Mouse (Mus musculus) hindbrain, embryonic 11.5 days (tissue): Measurements from ENCODE around the gene Sec22c. TPM values are rescaled to one million over a fixed set of nuclear protein-coding genes. Genes with fewer than 3 reads are reported as not detected.

ENCODE experiments used
- ATAC-seq: fragments of 200-750 bp; cut with Nextera tagmentation; 2 replicates; pipeline ENCODE4 v1.8.0; 2017; ENCODE audit warnings: mild to moderate bottlenecking, moderate TSS enrichment, moderate library complexity; ENCODE audit not compliant: low FRiP score
- DNase-seq: peaks from one replicate; pipeline ENCODE4 v3.0.0-alpha.2; 2015; ENCODE audit warnings: low spot score
- H3K27ac ChIP-seq: fragments of 300-500 bp; sonication (generic); 2 replicates; pipeline ENCODE4 v1.5.1; 2014; ENCODE audit warnings: mild to moderate bottlenecking, low read depth, low read length
- H3K27me3 ChIP-seq: fragments of 300-500 bp; sonication (generic); 2 replicates; pipeline ENCODE4 v1.6.1; 2014; ENCODE audit warnings: mild to moderate bottlenecking, low read length, moderate library complexity, mixed read lengths; ENCODE audit not compliant: control insufficient read depth, insufficient read depth
- H3K36me3 ChIP-seq: fragments of 300-500 bp; sonication (generic); 2 replicates; pipeline ENCODE4 v1.6.1; 2014; ENCODE audit warnings: mild to moderate bottlenecking, low read length, moderate library complexity, mixed read lengths; ENCODE audit not compliant: control insufficient read depth, insufficient read depth
- H3K4me1 ChIP-seq: fragments of 300-500 bp; sonication (generic); replicated peaks from 2 replicates; pipeline ENCODE4 v1.6.1; 2014; ENCODE audit warnings: low read length, mixed read lengths; ENCODE audit not compliant: control insufficient read depth, insufficient read depth
- H3K4me2 ChIP-seq: fragments of 300-500 bp; sonication (generic); replicated peaks from 2 replicates; pipeline ENCODE4 v1.6.1; 2014; ENCODE audit warnings: mild to moderate bottlenecking, low read depth, low read length
- H3K4me3 ChIP-seq: fragments of 300-500 bp; sonication (generic); 2 replicates; pipeline ENCODE4 v1.5.1; 2014; ENCODE audit warnings: low read depth, low read length
- H3K9ac ChIP-seq: fragments of 300-500 bp; sonication (generic); 2 replicates; pipeline ENCODE4 v1.6.1; 2014; ENCODE audit warnings: low read depth, low read length
- H3K9me3 ChIP-seq: fragments of 300-500 bp; sonication (generic); 2 replicates; pipeline ENCODE4 v1.6.1; 2016; ENCODE audit warnings: low read length; ENCODE audit not compliant: control insufficient read depth
- WGBS: fragments of 180-500 bp; shearing (Covaris S2); extraction: QIAGEN DNeasy Blood & Tissue Kit; methylation state at CpG from one replicate; pipeline ENCODE4 v1.1.7; 2014; 5-methylcytosine and 5-hydroxymethylcytosine counted together
- polyA plus RNA-seq: library from polyadenylated mRNA; unstranded; fragments of >200 nt; fragmentation: Nextera tagmentation; extraction: Ambion mirVana; gene quantifications from 2 replicates; pipeline ENCODE4 v1.2.1, GENCODE M21; 2014

The Sec22c gene
- polyA plus RNA-seq, 1 experiment from 2014 or later: 22.9 TPM

DNA sequence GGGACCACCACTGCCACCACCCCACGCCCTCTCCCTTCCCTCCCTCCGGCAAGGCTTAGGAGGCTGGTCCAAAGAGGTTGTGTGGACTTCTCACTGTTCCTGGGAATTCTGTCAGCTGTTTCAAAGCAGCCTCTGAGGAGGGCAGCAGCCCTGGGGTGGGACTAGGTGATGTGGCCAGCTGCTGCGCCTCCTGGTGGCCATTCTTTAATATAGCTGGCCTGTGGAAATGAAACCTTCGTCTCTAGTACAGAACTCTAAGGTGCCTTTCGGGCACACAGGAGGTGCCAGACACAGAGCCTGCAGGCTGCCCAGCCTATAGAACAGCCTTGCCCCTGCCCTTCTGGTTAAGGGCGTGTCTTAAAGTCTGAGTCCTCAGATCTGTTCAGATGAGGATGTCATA is 25.7 kb downstream of the Sec22c start:
- DNase-seq (peak; percentile 81), ATAC-seq (peak; percentile 86)
- no peak overlapping the region for H3K4me3 ChIP-seq
- H3K36me3 ChIP-seq: peaks cover 4% of the 10 kb centered on the region
- H3K9me3 ChIP-seq: no peaks in the 10 kb centered on the region
- H3K27me3 ChIP-seq: no peaks in the 10 kb centered on the region
- H3K9ac ChIP-seq: no peak overlapping the region
- H3K4me2 ChIP-seq: no peak overlapping the region
- H3K4me1 ChIP-seq: no peaks in the 10 kb centered on the region
- H3K27ac ChIP-seq: no peak overlapping the region
- WGBS: 20% methylated on average over 6 of the region's 6 CpGs

DNA sequence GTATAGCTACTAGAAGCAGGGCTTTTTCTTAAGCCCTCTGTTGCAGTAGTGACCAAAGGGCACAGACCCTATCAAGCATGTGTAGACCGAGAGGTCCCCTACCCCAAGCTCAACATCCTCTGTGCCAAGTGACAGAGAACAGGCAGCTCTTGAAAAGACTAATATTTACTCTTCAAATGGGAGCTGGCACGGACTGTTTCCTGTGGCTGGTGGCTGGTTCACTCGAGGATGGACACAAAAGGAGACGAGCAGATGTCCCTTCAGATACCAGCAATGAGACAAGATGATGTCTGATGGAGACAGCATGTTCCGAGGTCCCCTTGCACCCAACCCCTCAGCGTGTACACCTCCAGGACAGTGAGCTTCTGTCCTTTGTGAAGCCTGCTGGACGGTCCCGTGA is 27.8 kb downstream of the Sec22c start:
- 75% methylated on average over 8 of the region's 8 CpGs for WGBS
- H3K27ac ChIP-seq: no peak overlapping the region
- DNase-seq (no peak), ATAC-seq (no peak)
- H3K4me2 ChIP-seq: no peak overlapping the region
- H3K27me3 ChIP-seq: no peaks in the 10 kb centered on the region
- no peaks in the 10 kb centered on the region for H3K4me1 ChIP-seq
- H3K36me3 ChIP-seq: no peaks in the 10 kb centered on the region; the same call in 1 of the 2 replicates
- H3K9ac ChIP-seq: no peak overlapping the region
- no peak overlapping the region for H3K4me3 ChIP-seq
- H3K9me3 ChIP-seq: no peaks in the 10 kb centered on the region

GRCm38 (mm10) chr9:121677069-121677468 is 28.2 kb downstream of the Sec22c start:
- ATAC-seq: no peak
- no peak overlapping the region for H3K4me2 ChIP-seq
- 86% methylated on average over 4 of the region's 4 CpGs for WGBS
- H3K36me3 ChIP-seq: no peaks in the 10 kb centered on the region; the same call in 1 of the 2 replicates
- H3K27ac ChIP-seq: no peak overlapping the region
- no peak for DNase-seq
- no peak overlapping the region for H3K4me3 ChIP-seq
- no peak overlapping the region for H3K9ac ChIP-seq
- no peaks in the 10 kb centered on the region for H3K9me3 ChIP-seq
- H3K27me3 ChIP-seq: no peaks in the 10 kb centered on the region
- H3K4me1 ChIP-seq: no peaks in the 10 kb centered on the region

- Histone ChIP-seq H3K27ac (no peak overlapping the region), H3K4me3 (no peak overlapping the region), H3K9me3 (no peaks in the 10 kb centered on the region), H3K36me3 (no peaks in the 10 kb centered on the region), H3K27me3 (no peaks in the 10 kb centered on the region), H3K4me2 (no peak overlapping the region), H3K9ac (no peak overlapping the region), H3K4me1 (no peaks in the 10 kb centered on the region; the same call in 1 of the 2 replicates)
- ATAC-seq (no peak), DNase-seq (no peak)
- WGBS: 84% methylated on average over 2 of the region's 2 CpGs
Observed at GRCm38 (mm10) chr9:121675556-121675955, 29.7 kb downstream of the Sec22c start.

GRCm38 (mm10) chr9:121675011-121675410 is 30.3 kb downstream of the Sec22c start:
- no peak for ATAC-seq
- no peaks in the 10 kb centered on the region for H3K27me3 ChIP-seq
- H3K4me1 ChIP-seq: peaks cover 3% of the 10 kb centered on the region; the same call in 1 of the 2 replicates
- no peak overlapping the region for H3K4me2 ChIP-seq
- WGBS: 92% methylated on average over 9 of the region's 9 CpGs
- no peak overlapping the region for H3K27ac ChIP-seq
- no peaks in the 10 kb centered on the region for H3K36me3 ChIP-seq
- no peaks in the 10 kb centered on the region for H3K9me3 ChIP-seq
- DNase-seq: no peak
- H3K4me3 ChIP-seq: no peak overlapping the region
- no peak overlapping the region for H3K9ac ChIP-seq

- Histone ChIP-seq H3K9me3 (no peaks in the 10 kb centered on the region), H3K9ac (no peak overlapping the region), H3K4me3 (no peak overlapping the region), H3K36me3 (no peaks in the 10 kb centered on the region), H3K27ac (no peak overlapping the region), H3K27me3 (peaks cover 3% of the 10 kb centered on the region; the same call in 1 of the 2 replicates), H3K4me2 (no peak overlapping the region), H3K4me1 (peaks cover 6% of the 10 kb centered on the region; the same call in 1 of the 2 replicates)
- WGBS: 87% methylated on average over 5 of the region's 5 CpGs
- no peak for ATAC-seq
- DNase-seq: no peak
Observed at GRCm38 (mm10) chr9:121673716-121674115, 31.6 kb downstream of the Sec22c start.

DNA sequence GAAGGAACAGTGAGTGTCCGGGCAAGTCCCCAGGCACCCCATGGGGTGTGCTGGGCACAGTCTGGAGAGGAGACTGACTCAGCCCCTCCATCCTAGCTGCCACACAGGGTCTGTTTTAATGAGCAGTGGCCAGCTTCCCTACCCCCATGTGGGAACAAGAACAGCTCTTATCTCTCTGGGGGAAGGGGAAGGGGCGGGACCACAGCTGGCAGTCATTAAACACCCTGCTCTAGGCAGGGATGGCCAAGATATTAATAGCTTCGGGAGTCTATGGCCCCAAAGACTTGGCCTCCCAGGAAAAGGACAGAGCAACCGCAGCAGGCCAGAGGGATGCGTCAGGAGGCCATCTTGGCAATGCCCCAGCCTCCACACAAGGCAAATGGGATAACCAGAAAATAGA is 33.0 kb downstream of the Sec22c start:
- 73% methylated on average over 5 of the region's 5 CpGs for WGBS
- H3K4me1 ChIP-seq: peaks cover 6% of the 10 kb centered on the region
- H3K9ac ChIP-seq: no peak overlapping the region
- no peaks in the 10 kb centered on the region for H3K36me3 ChIP-seq
- no peak for DNase-seq
- ATAC-seq: no peak
- H3K27ac ChIP-seq: no peak overlapping the region
- H3K4me2 ChIP-seq: no peak overlapping the region
- H3K27me3 ChIP-seq: peaks cover 3% of the 10 kb centered on the region; the same call in 1 of the 2 replicates
- no peaks in the 10 kb centered on the region for H3K9me3 ChIP-seq
- no peak overlapping the region for H3K4me3 ChIP-seq

- Histone ChIP-seq H3K27ac (no peak overlapping the region), H3K27me3 (peaks cover 3% of the 10 kb centered on the region; the same call in 1 of the 2 replicates), H3K4me1 (peaks cover 9% of the 10 kb centered on the region), H3K36me3 (no peaks in the 10 kb centered on the region), H3K9ac (no peak overlapping the region), H3K4me3 (no peak overlapping the region), H3K9me3 (no peaks in the 10 kb centered on the region), H3K4me2 (no peak overlapping the region)
- WGBS: 29% methylated on average over 7 of the region's 7 CpGs
- DNase-seq (peak; percentile 74), ATAC-seq (no peak; the same call in 1 of the 2 replicates)
Observed at GRCm38 (mm10) chr9:121671300-121671699, 34.0 kb downstream of the Sec22c start.

DNA sequence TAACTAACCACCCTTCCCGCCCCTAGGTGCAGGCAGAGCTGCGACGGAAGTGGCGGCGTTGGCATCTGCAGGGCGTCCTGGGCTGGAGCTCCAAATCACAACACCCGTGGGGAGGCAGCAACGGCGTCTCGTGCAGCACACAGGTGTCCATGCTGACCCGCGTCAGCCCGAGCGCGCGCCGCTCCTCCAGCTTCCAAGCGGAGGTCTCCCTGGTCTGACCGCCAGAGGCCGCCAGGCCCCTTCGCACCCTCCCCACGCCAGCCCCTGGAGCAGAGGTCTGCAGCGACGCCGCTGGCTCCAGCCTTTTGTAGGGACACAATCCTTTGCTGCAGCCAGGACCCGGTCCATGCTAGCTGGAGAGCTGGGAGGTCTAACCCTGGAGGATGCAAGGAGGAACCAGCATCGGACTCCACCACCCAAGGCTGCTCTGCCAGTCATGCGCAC is 35.9 kb downstream of the Sec22c start:
- H3K4me1 ChIP-seq: peaks cover 9% of the 10 kb centered on the region
- peak overlapping the region; percentile 32 for H3K9ac ChIP-seq
- peak overlapping the region; percentile 49 for H3K4me2 ChIP-seq
- H3K27ac ChIP-seq: no peak overlapping the region
- peak; percentile 83 for DNase-seq
- no peaks in the 10 kb centered on the region for H3K9me3 ChIP-seq
- H3K27me3 ChIP-seq: peaks cover 3% of the 10 kb centered on the region; the same call in 1 of the 2 replicates
- H3K4me3 ChIP-seq: peak overlapping the region; percentile 20
- no peaks in the 10 kb centered on the region for H3K36me3 ChIP-seq
- under 1% methylated on average over 28 of the region's 28 CpGs for WGBS
- peak; percentile 68 for ATAC-seq
